Mouse (Mus musculus) spleen, adult 2 months (tissue): Measurements from ENCODE around the gene Psmd3.

Source experiments
- CTCF ChIP-seq: fragments of 200-500 bp; IDR thresholded peaks from 2 replicates; pipeline ENCODE4 v1.5.1; 2011; ENCODE audit warnings: mild to moderate bottlenecking, inconsistent platforms; ENCODE audit not compliant: insufficient read depth, insufficient read length, insufficient replicate concordance; ENCODE audit errors: extremely low read depth
- POLR2A ChIP-seq: fragments of 200-500 bp; IDR thresholded peaks from 2 replicates; pipeline ENCODE4 v1.6.1; 2011; ENCODE audit warnings: low read depth, low read length, inconsistent platforms

GRCm38 (mm10) chr11:98680023-98680422 lies 2.3 kb upstream of the Psmd3 start:
- TF ChIP-seq POLR2A (no peak), CTCF (no peak)
